Mouse (Mus musculus): ENCODE measurements around the gene Ntm. TPM values are rescaled to one million over a fixed set of nuclear protein-coding genes. Genes with fewer than 3 reads are reported as not detected.

Ntm gene
- polyA plus RNA-seq, 1 experiment = not detected

DNA sequence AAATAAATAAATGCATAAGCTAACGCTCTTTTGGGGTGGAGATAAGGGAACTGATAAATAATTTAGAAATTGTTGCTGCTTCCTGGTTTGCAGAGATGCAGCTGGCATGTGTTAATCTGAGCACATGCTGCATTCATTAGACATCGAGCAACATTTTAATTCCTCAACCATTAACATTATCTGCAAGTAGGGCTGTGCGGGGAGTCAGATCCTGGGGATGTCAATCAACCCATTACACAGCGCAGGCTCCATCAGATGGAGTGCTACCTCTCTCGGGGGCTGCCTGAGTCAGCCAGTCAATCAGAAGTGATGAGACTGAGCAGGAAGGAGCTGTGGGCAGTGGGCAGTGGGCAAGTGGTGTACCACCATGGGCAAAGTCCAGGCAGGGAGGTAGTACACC, 100.5 kb downstream of the Ntm start:
- H3K36me3 ChIP-seq (ENCODE audit: control insufficient read depth, insufficient read depth) = no peaks in the 10 kb centered on the region
- no peak overlapping the region for H3K4me2 ChIP-seq (ENCODE audit: low read depth)
- no peaks in the 10 kb centered on the region for H3K27me3 ChIP-seq (ENCODE audit: control insufficient read depth, insufficient read depth, insufficient read length)
- H3ac ChIP-seq (ENCODE audit: control insufficient read depth, insufficient read length) = no peak overlapping the region
- H3K79me2 ChIP-seq (ENCODE audit: control insufficient read depth, insufficient read depth) = no peaks in the 10 kb centered on the region
- TF ChIP-seq E2F4 (IDR thresholded peaks at IDR 0.05; ENCODE audit: insufficient read depth) (no peak), TCF3 (IDR thresholded peaks at IDR 0.05; ENCODE audit: insufficient read length, low read depth) (no peak), POLR2A (IDR thresholded peaks at IDR 0.05; ENCODE audit: insufficient read length, low read depth) (no peak), CEBPB (IDR thresholded peaks at IDR 0.05; ENCODE audit: insufficient read depth, poor library complexity, severe bottlenecking) (no peak), TCF12 (IDR thresholded peaks at IDR 0.05; ENCODE audit: insufficient read depth, poor library complexity, severe bottlenecking) (no peak), POLR2AphosphoS2 (IDR thresholded peaks at IDR 0.05; ENCODE audit: insufficient read length, low read depth) (no peak), MAX (IDR thresholded peaks at IDR 0.05; ENCODE audit: low read depth) (no peak)
- H3K4me3 ChIP-seq = no peak overlapping the region

DNA sequence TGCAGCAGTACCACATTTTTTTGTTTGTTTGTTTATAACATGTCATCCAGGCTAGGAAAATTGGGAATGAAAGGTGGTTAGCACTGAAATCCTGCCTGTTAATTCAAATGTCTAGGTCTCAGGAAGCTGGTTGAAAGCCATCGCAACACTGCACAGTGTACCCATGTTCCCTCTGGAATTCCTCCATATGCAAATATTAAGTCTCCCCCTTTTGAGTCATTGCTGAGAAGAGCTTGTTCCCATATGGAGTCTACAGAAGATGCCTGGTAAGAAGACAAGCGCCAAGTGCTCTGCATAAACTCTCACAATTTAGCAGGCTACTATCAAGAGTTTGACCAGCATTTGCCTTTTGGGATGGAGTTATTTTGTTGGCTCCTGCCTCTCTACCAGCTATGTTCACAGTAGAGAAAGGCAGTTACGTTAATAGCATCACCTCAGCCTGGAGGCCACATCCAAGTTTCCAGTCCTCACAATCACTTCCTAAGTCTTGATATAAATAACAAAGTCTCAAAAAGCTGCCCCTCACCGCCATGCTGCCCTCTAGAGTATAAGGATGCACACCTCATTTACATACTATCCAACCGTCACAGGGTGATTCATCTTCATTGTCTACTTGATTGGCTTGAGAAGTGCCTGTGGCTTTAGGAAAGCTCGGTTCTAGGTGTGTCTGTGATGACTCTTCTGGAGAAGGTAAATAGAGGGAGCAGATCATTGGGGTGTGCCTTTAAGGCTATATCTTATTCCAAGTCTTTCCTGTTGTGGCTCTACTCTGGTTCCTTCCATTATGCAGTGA, 103.5 kb downstream of the Ntm start:
- no peak overlapping the region for H3K4me3 ChIP-seq
- TF ChIP-seq CEBPB (IDR thresholded peaks at IDR 0.05; ENCODE audit: insufficient read depth, poor library complexity, severe bottlenecking) (no peak), MAX (IDR thresholded peaks at IDR 0.05; ENCODE audit: low read depth) (no peak), MYOG (IDR thresholded peaks at IDR 0.05; ENCODE audit: control insufficient read depth in 1 of 3, insufficient read depth in 1 of 3, insufficient read length in 2 of 3, low read depth in 2 of 3) (no peak), TCF3 (IDR thresholded peaks at IDR 0.05; ENCODE audit: insufficient read length, low read depth) (no peak), REST (IDR thresholded peaks at IDR 0.05; ENCODE audit: insufficient read depth, insufficient read length) (no peak), USF1 (IDR thresholded peaks at IDR 0.05; ENCODE audit: low read depth) (no peak), SRF (IDR thresholded peaks at IDR 0.05; ENCODE audit: control insufficient read depth, insufficient read length, low read depth) (no peak), MYOD1 (IDR thresholded peaks at IDR 0.05; ENCODE audit: control insufficient read depth in 1 of 3, insufficient read length in 2 of 3, low read depth in 2 of 3) (no peak), POLR2AphosphoS2 (IDR thresholded peaks at IDR 0.05; ENCODE audit: insufficient read length, low read depth) (no peak), TCF12 (IDR thresholded peaks at IDR 0.05; ENCODE audit: insufficient read depth, poor library complexity, severe bottlenecking) (no peak), POLR2A (IDR thresholded peaks at IDR 0.05; ENCODE audit: insufficient read length, low read depth) (no peak), E2F4 (IDR thresholded peaks at IDR 0.05; ENCODE audit: insufficient read depth) (no peak)
- H3K36me3 ChIP-seq (ENCODE audit: control insufficient read depth, insufficient read depth) = no peaks in the 10 kb centered on the region
- H3K4me2 ChIP-seq (ENCODE audit: low read depth) = no peak overlapping the region
- H3K79me2 ChIP-seq (ENCODE audit: control insufficient read depth, insufficient read depth) = no peaks in the 10 kb centered on the region
- no peaks in the 10 kb centered on the region for H3K27me3 ChIP-seq (ENCODE audit: control insufficient read depth, insufficient read depth, insufficient read length)
- no peak overlapping the region for H3ac ChIP-seq (ENCODE audit: control insufficient read depth, insufficient read length)

DNA sequence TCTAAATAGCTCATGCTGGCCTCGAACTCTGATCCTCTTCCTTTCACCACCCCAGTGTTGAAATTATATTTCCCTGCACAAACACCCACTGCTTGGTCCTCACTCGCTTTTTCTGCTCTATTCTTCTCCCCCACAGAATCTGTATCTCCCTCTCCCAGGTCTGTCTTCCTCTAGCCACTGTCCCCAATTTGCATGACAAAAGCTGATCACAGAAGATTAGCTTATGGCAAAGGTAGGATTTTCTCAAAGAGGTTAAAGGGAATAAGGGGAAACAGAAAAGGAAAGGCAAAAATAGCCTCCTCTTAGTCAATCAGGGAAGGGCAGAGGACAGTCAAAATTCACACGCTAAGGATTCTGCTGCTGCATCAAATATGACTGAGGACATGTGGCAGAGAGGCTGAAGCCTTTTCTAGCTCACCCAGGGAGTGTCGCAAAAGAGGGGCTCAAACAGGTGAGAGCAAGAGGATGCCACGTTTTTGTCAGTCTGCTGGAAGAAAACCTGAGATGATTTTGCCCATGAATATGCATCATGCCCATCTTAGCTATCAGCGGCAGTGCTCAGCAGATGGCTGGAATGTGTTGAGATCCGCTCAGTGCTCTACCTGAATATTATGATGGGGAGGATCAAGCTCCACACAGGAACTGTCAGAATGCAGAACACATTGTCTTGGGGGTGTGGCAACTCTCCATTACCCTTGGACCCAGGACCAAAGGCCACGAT, 114.0 kb downstream of the Ntm start:
- Histone ChIP-seq H3K79me2 (ENCODE audit: control insufficient read depth, insufficient read depth) (no peaks in the 10 kb centered on the region), H3K36me3 (ENCODE audit: control insufficient read depth, insufficient read depth) (no peaks in the 10 kb centered on the region), H3K4me3 (no peak overlapping the region), H3ac (ENCODE audit: control insufficient read depth, insufficient read length) (no peak overlapping the region), H3K27me3 (ENCODE audit: control insufficient read depth, insufficient read depth, insufficient read length) (no peaks in the 10 kb centered on the region), H3K4me2 (ENCODE audit: low read depth) (no peak overlapping the region)
- TF ChIP-seq E2F4 (IDR thresholded peaks at IDR 0.05; ENCODE audit: insufficient read depth) = no peak
- TF ChIP-seq USF1 (IDR thresholded peaks at IDR 0.05; ENCODE audit: low read depth) = no peak
- TF ChIP-seq SRF (IDR thresholded peaks at IDR 0.05; ENCODE audit: control insufficient read depth, insufficient read length, low read depth) = no peak
- no peak for TF ChIP-seq TCF3 (IDR thresholded peaks at IDR 0.05; ENCODE audit: insufficient read length, low read depth)
- no peak for TF ChIP-seq CEBPB (IDR thresholded peaks at IDR 0.05; ENCODE audit: insufficient read depth, poor library complexity, severe bottlenecking)
- TF ChIP-seq POLR2AphosphoS2 (IDR thresholded peaks at IDR 0.05; ENCODE audit: insufficient read length, low read depth) = no peak
- no peak for TF ChIP-seq REST (IDR thresholded peaks at IDR 0.05; ENCODE audit: insufficient read depth, insufficient read length)
- no peak for TF ChIP-seq POLR2A (IDR thresholded peaks at IDR 0.05; ENCODE audit: insufficient read length, low read depth)
- no peak for TF ChIP-seq TCF12 (IDR thresholded peaks at IDR 0.05; ENCODE audit: insufficient read depth, poor library complexity, severe bottlenecking)
- no peak for TF ChIP-seq MYOD1 (IDR thresholded peaks at IDR 0.05; ENCODE audit: control insufficient read depth in 1 of 3, insufficient read length in 2 of 3, low read depth in 2 of 3)
- no peak for TF ChIP-seq MAX (IDR thresholded peaks at IDR 0.05; ENCODE audit: low read depth)
- TF ChIP-seq MYOG (IDR thresholded peaks at IDR 0.05; ENCODE audit: control insufficient read depth in 1 of 3, insufficient read depth in 1 of 3, insufficient read length in 2 of 3, low read depth in 2 of 3) = no peak

DNA sequence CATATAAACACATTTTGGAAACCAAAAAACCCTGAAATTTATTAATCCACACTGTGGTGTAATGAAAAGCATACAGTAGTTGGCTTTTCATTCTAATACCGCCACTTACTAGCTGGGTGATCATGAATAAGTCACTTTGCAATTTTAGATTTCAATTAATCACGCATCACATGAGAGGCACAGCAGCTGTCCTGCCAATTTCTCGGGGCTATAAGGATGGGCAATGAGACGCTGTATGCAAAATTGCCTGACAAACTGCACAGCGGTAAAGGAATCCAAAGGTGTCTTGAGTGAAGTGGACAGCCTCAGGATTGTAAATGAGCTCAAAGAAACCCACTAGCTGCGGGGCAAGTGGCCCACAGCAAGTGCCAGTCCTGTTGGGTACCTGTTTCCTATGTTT, 125.6 kb downstream of the Ntm start:
- Histone ChIP-seq H3K4me2 (ENCODE audit: low read depth) (no peak overlapping the region), H3K4me3 (no peak overlapping the region), H3K79me2 (ENCODE audit: control insufficient read depth, insufficient read depth) (no peaks in the 10 kb centered on the region), H3K36me3 (ENCODE audit: control insufficient read depth, insufficient read depth) (no peaks in the 10 kb centered on the region), H3K27me3 (ENCODE audit: control insufficient read depth, insufficient read depth, insufficient read length) (no peaks in the 10 kb centered on the region), H3ac (ENCODE audit: control insufficient read depth, insufficient read length) (no peak overlapping the region)
- no peak for TF ChIP-seq CEBPB (IDR thresholded peaks at IDR 0.05; ENCODE audit: insufficient read depth, poor library complexity, severe bottlenecking)
- TF ChIP-seq TCF12 (IDR thresholded peaks at IDR 0.05; ENCODE audit: insufficient read depth, poor library complexity, severe bottlenecking) = no peak
- TF ChIP-seq REST (IDR thresholded peaks at IDR 0.05; ENCODE audit: insufficient read depth, insufficient read length) = no peak
- no peak for TF ChIP-seq POLR2AphosphoS2 (IDR thresholded peaks at IDR 0.05; ENCODE audit: insufficient read length, low read depth)
- no peak for TF ChIP-seq E2F4 (IDR thresholded peaks at IDR 0.05; ENCODE audit: insufficient read depth)
- no peak for TF ChIP-seq SRF (IDR thresholded peaks at IDR 0.05; ENCODE audit: control insufficient read depth, insufficient read length, low read depth)
- TF ChIP-seq POLR2A (IDR thresholded peaks at IDR 0.05; ENCODE audit: insufficient read length, low read depth) = no peak
- no peak for TF ChIP-seq USF1 (IDR thresholded peaks at IDR 0.05; ENCODE audit: low read depth)
- TF ChIP-seq MAX (IDR thresholded peaks at IDR 0.05; ENCODE audit: low read depth) = no peak
- TF ChIP-seq TCF3 (IDR thresholded peaks at IDR 0.05; ENCODE audit: insufficient read length, low read depth) = no peak
- TF ChIP-seq MYOG (IDR thresholded peaks at IDR 0.05; ENCODE audit: control insufficient read depth in 1 of 3, insufficient read depth in 1 of 3, insufficient read length in 2 of 3, low read depth in 2 of 3) = no peak
- TF ChIP-seq MYOD1 (IDR thresholded peaks at IDR 0.05; ENCODE audit: control insufficient read depth in 1 of 3, insufficient read length in 2 of 3, low read depth in 2 of 3) = no peak
